Mouse (Mus musculus) retina, postnatal 1 day (tissue): ENCODE data around the gene Pik3r2.
"Not testable (repeated sequence)": the region's sequence is repeated elsewhere in the genome, so short reads cannot be mapped to it uniquely, and the experiment has no call there.

Experiments used
- DNase-seq: peaks from one replicate; pipeline ENCODE4 v3.0.0-alpha.2; 2012

Gene Pik3r2

DNA sequence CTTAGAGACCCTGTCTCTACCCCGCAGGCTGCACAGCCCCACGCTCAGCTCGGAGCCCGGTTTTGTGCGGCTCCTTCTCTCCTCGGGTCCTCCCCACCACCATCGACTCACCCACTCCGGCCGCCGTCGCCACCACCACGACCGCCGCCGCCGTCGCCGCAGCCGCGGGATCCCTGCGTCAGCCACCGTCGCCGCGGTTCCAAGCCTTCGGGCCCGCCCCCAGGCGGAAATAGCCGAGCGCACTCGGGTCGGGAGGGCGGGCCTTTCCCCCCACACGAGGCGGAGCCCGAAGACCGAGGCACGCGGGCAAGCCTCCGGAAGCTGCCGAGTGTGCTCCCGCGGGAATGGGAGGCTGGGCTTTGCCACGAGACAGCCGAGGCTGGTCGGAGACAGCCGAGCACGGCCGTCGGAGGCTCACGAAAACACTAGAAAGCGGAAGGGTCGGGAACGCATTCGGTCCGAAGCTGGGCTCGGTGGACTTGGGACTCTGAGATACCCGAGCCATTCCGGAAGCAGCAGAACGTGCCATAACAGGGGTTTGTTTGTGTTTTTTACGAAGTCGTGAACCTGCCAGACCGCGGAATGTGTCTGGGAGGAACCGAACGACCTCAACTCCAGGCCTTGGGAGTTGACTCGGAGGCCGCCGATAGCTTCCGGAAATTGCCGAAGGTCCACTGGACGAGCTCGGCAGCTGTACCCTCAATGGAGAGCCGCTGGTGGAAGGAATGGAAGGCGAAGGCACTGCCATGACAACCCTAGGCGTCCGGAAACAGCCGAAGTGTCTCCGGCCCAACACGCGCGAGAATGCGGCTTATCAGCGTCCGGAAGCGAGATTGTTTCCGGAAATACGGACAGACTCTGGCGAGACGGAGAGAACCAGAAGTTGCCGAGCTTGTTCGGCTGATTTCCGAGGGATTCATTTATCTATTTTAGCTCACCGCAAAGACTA is at the start of gene Pik3r2:
Pik3r2 (minus strand) TSS at position 218 of the 949 bp plus-strand sequence.
- DNase-seq: peak; percentile 99

DNA sequence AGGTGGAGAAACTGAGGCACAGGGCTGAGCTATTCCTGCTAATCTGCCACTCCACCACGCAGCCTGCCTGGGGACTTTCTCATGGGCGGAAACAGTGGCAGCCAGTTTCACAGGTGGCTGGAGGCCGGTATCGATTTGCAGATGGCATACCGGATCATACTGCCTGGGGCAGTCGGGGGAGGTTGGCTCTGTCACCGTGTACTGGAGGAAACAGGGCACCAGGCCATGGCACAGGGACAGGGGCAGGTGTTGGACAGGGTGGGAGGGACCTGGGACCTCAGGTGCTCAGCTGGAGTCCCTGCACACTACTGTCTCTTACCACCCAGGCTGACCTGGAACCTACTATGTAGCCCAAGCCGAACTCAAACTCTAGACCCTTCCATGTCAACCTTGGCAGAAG is 49.3 kb upstream of the Pik3r2 start:
- no peak for DNase-seq

DNA sequence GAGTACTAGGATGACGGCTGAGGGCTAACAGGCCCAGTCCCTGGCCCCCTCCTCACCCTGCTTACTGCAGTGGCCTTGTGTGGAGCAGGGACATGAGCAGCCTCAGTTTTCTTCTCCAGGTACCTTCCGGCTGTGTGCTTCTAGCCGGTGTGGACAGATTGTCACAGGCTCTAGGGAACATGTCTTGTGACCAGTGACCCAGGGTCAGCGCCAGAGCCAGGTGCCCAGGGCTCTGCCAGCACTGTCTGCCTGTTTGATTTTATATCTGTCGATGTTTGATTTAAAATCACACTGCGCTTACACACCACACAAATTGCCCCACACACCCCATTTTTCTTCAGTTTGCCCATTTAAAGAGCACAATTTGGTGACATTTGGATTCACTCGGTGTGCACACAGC is 47.3 kb upstream of the Pik3r2 start:
- no peak for DNase-seq

DNA sequence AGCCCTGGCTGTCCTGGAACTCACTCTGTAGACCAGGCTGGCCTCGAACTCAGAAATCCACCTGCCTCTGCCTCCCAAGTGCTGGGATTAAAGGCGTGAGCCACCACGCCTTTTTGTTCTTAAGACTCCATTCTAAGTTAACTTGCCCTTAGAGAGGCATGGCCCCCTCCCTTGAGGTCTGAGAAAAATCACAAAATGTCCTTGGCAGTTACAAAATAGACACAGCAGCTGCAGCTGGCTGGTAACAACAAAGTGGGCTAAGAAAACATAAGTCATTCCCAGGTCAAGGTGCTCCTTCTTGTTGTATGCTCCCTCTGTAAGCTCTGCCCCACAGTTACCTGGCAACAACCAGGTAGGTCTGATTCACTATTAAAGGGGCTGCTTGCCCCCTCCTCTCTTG is 46.1 kb upstream of the Pik3r2 start:
- not testable (repeated sequence) for DNase-seq

DNA sequence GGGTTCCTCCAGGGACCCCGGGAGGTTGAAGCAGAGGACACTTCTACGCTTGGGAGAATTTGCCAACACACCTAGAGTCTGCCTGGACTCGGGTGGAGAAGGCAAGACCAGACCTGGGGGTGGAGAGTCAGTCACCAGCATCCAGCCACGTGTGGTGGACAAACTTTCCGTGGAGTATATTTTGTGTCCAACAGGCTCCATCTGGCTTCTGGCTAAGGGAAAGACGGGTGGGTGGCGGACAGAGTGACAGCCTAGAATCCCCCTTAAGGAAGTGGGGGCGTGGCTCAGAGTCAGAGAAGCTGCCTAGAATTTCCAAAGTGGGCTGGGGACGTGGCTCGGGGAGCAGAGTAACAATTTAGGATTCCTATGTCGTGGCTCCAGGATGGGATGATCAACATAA is 45.5 kb upstream of the Pik3r2 start:
- DNase-seq: no peak

DNA sequence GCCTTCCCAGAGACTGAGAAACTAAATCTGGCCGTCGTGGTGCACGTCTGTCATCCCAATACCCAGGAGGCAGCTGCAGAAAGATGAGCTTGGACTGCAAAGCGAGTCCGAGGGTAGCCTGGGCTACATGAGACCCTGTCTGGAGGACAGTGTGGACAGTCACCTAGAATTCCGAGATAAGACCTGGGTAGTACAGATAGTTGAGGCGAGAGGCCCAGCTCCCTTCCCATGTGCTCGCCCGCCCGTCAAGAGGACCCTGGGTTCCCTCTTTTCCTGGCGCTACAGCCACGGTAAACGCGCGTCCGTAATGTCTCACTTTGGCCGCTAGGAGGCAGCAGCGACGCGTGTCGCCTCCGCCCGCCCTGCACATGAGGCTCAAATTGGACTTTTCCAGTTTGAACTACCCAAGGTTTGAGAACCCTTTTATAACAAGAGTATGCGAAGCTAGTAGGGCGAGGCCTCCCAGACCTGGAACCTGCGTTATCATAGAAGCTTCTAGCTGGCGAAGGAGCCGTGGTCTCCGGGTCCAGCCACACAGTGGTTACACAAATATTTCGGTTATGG is 45.0 kb upstream of the Pik3r2 start:
- peak; percentile 79 for DNase-seq

DNA sequence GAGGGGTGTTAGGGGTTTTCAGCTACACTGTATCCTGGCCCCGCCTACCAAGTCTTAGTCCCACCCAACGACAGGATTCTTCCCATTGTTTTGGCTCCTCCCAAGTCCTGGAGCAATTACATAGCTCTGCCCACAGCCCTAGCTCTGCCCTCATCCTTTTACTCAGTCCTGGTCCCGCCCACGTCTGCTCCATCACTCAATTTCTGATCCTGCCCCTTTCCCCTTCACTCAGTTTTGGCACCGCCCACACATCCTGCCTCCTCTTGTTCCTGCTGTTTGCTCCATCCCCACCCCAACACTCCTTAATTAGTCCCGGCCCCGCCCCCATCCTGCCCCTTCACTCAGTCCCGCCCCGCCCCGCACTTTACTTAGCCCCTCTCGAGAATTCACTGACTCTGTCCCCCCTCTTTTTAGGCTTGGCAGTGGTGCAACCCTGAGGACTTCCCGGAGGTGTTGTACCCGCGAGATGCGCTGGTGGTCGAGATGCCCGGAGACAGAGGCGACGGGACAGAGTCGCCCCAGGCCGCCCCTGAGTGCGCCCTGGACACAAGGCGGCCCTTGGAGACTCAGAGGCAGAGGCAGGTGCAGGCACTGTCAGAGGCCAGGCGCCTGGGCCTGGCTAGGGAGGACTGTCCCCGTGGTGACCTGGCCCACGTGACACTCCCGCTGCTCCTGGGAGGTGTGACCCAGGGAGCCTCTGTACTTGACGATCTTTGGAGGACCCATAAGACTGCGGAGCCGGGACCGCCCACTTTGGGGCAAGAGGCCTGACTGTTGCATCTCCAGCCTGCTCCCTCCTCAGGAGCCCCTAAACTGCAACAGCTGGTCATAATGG is 43.8 kb upstream of the Pik3r2 start:
- DNase-seq: peak; percentile 92

DNA sequence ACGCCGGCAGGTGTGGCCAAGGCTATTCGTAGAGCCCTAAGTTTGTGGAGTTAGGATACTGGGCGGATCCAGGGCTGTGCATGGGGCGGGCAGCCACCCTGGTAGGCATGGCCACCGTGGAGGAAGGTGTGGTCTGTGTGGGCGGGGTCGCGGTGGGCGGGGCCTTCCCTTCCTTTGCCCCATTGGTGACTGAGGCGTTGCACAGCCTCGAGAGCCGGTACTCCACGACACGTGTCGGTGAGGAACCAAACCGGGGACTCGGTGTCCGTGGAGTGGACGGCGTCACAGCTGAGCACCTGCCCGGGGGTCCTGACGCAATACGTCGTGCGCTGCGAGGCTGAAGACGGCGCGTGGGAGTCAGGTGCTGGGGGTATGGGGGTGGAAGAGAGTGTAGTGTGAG is 40.2 kb upstream of the Pik3r2 start:
- peak; percentile 52 for DNase-seq

DNA sequence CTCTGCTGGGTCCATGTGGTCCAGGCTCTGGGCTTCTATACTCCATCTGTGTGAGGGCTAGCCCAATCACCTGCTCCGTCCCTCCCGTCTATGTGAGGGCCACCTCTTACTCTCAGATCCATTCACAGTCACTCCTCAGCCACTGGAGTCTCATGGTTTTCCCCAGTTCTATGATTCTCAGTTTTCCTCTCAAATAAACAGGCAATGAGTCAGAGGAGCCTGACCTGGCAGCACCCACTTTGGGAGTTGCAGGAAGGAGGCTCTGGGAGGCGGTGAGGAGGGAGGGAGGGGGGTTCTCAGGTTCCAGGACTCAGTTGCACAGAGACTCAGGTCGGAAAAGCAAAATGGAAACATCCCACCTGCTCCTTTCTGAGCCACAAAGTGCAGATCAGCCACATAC is 36.4 kb upstream of the Pik3r2 start:
- DNase-seq: no peak

DNA sequence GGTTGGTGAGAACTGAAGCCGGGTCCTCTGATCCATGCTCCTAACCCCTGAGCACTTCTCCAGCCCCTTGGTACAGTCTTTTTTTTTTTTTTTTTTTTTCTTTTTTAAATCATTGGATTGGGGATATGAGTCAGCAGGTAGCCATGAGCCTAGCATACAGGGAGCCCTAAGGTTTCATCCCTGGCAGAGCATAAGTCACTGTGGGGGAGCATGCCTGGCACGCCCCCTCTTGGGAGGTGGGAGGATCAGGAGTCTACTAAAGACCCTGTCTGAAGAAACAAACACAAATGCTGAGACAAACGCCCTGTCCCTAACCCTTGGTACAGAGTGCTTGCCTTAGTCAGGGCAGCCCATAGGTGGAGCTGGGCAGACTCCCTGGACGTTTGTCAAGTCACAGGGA is 35.5 kb upstream of the Pik3r2 start:
- no peak for DNase-seq

DNA sequence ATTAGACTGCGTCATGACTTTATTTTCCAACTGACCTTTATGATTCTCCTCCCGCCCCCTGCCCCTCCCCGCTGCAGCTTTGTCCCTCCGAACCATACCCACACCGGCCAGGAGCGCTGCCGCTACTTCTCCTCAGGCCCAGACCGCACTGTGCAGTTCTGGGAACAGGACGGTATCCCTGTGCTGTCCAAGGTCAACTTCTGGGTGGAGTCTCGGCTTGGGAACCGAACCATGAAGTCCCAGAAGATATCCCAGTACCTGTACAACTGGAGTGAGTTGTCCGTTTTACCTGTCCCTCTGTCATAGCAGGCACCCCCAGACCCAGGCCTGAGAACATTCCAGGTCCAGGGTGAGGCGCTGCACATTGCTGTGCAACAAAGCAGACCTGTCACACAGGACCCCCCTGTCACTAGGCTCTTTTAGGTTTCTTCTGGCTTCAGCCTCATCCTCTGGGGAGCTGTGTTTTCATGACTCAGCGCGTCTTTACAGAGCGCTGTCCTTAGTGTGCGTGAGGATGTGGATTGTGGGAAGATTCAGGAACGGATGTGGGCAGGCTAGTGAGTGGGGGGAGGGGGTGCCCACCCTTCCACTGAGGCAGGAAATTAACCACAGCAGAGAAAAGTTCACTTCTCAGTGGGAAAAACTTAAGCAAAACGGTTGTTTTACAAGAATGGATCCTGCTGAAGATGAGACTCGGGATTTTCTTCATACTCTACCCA is 34.6 kb upstream of the Pik3r2 start:
- DNase-seq: no peak

DNA sequence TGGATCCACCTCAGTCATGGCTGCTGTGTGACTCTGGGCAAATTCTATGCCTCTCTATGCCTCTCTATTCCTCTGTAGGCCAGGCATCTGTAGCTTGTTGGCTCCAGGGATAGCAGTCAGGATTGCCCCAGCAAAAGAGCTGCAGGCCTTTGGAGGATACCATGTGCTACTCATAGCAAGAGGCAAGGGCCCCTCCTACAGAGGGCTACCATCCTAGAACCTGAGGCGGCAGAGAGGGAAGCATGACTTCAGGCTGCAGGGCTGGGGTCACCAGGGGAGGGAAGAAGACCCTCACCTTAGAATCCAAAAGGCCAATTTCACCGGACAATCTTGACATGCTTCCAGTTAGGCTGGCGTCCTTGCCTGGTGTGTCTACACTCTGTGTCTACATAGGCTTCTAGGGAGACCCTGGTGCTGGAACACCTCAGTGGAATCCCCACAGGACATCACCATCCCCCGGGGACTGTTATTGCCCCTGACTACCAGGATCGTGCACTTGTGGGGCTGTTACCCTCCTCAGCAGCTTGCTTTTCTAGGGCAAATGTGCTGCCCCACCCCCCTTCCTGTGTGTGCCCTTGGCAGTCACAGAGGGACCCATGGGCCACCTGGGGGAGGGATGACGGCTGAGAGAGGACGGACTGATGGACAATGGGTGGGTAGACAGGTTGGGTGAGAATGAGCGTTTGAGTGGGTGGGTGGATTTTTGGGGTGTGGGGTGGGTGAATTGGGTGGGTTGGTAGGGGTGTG is 32.6 kb upstream of the Pik3r2 start:
- no peak for DNase-seq

DNA sequence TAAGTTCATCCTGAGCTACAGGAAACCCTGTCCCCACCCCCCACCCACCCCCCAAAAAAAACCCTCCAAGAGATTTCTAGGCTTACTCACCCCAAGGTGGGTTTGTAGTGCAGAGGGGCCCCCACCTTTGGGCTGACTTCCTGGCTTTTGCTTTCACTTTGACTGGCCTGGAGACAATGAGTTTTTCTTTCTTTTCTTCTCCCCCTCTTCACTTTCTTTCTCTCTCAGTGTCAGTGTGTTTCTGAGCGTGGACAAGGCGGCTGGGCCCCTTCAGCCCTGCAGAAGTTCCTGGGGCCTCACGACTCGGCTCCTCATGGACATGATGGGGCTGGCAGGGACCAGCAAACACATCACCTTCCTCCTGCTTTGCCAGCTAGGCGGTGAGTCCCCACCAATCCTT is 31.7 kb upstream of the Pik3r2 start, which contains the start of gene Il12rb1:
Il12rb1 (plus strand) TSS at position 211 of the 400 bp plus-strand sequence.
- DNase-seq: no peak

DNA sequence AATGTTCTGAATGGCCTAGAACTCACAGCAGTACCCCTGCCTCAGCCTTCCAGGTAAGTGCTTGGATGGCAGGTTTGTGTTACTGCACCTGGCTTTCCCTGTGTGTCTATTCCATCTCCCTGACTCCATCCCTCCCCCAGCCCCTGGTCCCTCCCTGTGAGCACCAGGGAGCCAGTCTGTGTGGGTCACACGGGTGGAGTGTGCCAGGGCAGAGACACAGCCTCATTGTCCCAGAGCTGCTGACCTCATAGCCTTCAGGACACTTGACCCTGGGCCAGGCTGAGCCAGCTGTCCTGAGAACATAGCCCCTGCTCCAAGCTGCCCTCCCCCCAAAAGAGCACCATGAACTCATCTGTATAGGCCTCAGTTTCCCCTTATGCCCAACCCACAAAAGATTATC is 30.8 kb upstream of the Pik3r2 start:
- DNase-seq: no peak

DNA sequence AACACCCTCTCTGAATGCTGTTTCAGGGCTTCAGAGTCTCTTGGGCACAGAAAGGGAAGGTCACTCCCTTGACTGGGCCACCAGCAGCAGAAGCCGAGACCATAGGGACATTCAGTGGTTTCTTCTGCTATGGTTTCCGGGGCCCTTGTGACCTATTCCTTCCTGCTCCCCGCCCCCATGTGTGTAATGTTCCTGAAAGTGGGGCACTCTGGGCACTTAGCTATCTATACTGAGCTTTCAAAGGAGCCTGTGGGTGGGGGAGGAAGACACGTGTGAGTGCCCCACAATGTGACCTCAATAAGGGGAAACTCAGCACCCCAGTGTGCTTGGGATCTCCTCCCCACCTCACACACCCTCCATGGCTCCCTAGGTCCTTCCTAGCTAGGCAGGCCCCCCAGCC is 30.0 kb upstream of the Pik3r2 start:
- DNase-seq: no peak

DNA sequence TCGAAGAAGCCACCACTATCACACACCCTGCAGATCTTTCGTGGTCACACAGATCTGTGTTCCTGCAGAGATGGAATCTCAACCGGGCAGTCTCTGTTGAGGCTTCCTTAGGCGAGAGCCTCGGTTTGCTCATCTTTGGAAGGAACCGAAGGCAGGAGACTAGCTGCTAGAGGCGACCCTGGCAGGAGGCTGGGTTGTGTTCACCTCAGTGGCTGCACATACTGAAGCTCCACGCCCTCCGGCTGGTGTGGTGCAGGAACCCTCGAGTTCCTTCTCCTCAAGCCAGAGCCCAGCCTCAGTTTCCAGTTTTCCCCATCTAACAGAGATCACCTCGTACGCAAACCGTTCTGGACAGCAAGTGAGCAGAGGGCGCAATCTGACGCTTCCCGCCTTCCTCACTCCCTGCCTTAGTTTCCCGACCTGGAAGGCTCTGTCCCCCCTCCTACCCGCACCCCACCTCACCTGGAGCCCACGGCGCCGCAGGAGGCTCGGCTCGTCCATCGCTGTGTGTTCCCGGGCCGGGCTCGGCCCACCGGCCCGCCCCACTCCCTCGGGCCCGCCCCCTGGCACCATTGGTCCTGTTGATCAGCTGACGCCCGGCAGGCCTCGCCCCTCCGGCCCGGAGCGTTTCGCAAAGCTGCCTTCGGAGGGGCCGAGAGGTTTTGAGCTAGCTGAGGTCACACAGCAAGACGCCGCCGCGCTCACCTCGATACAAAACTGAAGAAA is 28.1 kb upstream of the Pik3r2 start, which contains the start of gene Mast3:
Mast3 (minus strand) TSS at position 574 of the 726 bp plus-strand sequence.
- peak; percentile 88 for DNase-seq

DNA sequence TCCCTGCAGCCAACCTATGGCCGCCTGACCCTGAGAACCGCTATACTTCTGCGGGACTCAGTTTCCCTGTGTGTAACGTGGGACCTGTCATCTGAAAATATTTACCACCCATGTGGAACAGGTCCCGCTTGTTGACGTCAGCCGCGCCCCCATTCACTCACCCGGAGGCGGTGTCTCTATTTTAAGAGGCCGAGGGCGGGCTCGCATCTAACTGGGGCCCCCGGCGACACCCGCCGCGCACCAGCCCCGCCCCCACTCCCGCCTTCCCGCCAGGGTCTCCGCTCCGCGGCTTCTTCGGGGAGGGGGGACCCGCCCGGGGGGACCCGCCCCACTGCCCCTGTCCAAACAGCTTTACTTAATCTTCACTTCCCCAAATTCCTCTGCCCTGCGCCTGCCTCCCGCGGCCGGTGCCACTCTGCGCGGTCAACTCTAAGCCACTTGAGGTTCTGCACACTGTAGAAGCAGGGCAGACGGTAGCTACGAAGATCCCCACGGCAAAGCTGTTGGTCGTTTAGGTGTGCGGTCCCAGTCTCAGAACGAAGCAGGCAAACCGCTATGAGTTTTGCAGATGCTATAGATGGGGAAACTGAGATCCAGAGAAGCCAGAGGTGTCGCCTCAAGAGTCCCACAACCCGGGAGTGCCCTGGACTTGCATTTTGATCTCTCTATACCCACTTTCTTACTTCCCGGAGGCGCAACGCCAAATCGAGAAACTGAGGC is 27.4 kb upstream of the Pik3r2 start:
- peak; percentile 46 for DNase-seq

DNA sequence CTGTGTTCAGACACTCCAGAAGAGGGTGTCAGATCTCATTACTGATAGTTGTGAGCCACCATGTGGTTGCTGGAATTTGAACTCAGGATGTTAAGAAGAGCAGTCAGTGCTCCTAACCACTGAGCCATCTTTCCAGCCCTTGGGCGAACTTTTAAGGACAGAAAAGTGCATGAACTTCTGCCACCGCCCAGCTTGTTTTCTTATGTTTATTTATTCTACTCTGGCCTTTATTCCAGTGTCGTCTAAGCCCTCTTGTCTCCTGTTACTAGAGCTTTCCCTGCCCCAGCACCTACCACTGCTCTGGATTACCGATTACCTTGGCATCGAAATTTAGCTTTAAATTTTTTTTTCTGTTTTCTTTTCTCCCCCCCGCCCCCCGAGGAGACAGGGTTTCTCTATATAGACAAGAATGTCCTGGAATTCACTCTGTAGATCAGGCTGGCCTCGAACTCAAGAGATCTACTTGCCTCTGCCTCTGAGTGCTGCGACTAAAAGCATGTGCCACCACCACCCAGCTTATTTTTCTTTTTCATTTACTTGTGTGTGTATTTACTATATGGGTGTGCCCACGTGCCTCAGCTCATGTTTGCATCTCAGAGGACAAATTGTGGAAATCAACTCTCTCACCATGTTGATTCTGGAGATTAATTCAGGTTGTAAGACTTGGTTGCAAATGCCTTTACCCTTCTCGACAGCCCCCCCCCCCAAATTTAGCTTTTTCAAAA is 26.4 kb upstream of the Pik3r2 start:
- DNase-seq: no peak

DNA sequence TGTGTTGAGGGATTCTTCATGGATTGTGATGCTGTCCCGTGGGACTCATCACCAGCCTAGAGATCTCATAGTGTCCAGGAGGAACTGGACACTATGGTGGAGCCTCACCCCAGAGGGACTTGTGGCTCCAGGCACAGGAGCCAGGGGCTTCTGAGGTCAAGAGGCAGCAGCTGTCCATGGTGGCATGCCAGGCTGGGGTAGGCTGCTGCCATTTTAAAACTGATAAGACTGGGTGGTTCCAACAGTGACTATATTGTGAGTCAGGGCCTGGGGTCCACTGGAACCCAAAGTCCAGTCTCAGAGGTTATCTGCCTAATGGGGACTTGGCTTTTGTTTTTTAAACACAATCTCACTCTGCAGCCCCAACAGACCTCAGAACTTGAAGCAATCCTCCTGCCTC is 25.3 kb upstream of the Pik3r2 start:
- no peak for DNase-seq

DNA sequence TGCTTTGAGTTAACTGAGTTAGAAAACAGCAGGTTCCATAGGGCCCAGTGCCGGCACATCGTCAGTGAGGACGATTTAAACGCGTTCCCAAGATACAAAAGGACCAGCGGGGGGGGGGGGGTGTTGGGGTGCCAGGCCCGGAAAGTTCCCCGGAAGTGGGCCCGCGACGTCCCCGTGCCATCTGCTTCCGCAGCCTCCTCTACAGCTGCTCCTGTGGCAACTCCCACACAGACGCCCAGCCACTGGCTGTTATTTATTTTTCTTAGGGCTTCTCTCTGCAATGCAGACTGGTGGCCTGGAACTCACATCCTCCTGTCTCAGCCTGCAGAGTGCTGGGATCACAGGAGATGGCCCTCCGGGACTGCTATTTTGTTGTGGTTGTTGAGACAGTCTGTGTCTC is 24.6 kb upstream of the Pik3r2 start:
- no peak for DNase-seq
